Mouse (Mus musculus) G1E (cell line): Measurements from ENCODE around the gene Pithd1.

Experiments used
- CTCF ChIP-seq: IDR thresholded peaks from 2 replicates; pipeline ENCODE4 v1.5.1; 2012; ENCODE audit warnings: low read depth, low read length, inconsistent platforms, mixed read lengths
- GATA1 ChIP-seq: IDR thresholded peaks from 2 replicates; pipeline ENCODE4 v1.6.1; 2012; ENCODE audit warnings: borderline replicate concordance, low read length, inconsistent platforms, mixed read lengths

DNA sequence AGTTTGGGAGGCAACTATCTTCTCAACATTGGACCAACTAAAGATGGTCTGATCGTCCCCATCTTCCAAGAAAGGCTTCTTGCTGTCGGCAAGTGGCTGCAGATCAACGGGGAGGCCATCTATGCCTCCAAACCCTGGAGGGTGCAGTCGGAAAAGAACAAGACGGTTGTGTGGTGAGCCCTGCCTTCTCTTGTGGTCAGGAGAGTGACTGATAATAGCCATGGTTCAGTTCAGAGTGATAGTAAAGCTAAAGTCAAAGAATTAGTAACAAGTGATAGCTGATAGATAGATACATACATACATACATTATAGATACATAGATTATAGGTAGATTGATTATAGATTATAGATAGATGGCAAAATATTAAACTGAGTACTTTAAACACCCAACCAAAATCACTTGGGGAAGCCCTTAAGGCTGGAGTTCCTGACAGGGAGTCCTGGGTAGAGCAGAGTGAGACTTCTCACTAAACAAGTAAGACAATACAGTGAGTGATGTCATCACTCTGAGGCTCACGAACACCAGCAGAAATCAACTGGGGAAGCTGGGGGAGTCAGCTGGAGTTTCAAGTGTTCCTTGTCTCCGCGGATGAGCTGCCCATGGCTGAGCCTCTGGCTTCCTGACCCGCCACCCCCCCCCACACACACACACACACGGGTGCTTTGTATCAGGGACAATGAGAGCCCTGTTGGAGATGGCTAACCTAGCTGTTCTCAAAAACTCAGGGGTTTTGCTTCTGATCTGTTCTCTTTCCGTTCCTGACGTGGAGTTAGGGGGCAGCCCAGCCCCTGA is 52.2 kb downstream of the Pithd1 start:
- TF ChIP-seq CTCF = no peak
- TF ChIP-seq GATA1 = no peak
